Comparison of ENCODE assay signal across 8 mouse cellular contexts in genomic region chr16:32200256-32201003, GRCm38 (mm10). TPM values are rescaled to one million over a fixed set of nuclear protein-coding genes. Genes with fewer than 3 reads are reported as not detected.
DNase-seq lines count a peak whose midpoint lies in the region; ATAC-seq and TF ChIP-seq lines count a peak whose summit lies in the region.

No protein-coding gene starts in this region.

- H3K4me1 ChIP-seq in liver, adult 2 months (ENCODE audit: control insufficient read depth, insufficient read depth, low read length): no peaks in the 10 kb centered on the region
- H3K4me1 ChIP-seq in erythroblast, embryonic 14.5 days (ENCODE audit: control insufficient read depth): peaks cover 6% of the 10 kb centered on the region
- 0 out of 2 replicates have a peak, but pooled peaks cover 5% of the 10 kb centered on the region for H3K4me1 ChIP-seq in hindbrain, embryonic 15.5 days (replicated peaks)
- no peaks in the 10 kb centered on the region for H3K4me1 ChIP-seq in liver, embryonic 13.5 days (replicated peaks)

- peak overlapping the region; percentile 47 for H3K4me2 ChIP-seq in hindbrain, embryonic 15.5 days
- H3K4me2 ChIP-seq in liver, embryonic 13.5 days: peak overlapping the region; percentile 34

- H3K79me2 ChIP-seq in liver, adult 2 months (ENCODE audit: control insufficient read depth, insufficient read depth, low read length): no peaks in the 10 kb centered on the region

- no peak for TF ChIP-seq POLR2A in liver, adult 2 months (IDR thresholded peaks at IDR 0.05; ENCODE audit: extremely low read depth, insufficient read depth, low read length)

- peak overlapping the region; percentile 92 for H3K27ac ChIP-seq in liver, adult 2 months (replicated peaks; ENCODE audit: insufficient read depth, low read depth, low read length)
- peak overlapping the region; percentile 70 for H3K27ac ChIP-seq in hindbrain, embryonic 15.5 days (replicated peaks)
- H3K27ac ChIP-seq in liver, embryonic 13.5 days: peak overlapping the region; percentile 55

- peak overlapping the region; percentile 51 for H3K9ac ChIP-seq in liver, adult 2 months (ENCODE audit: low read depth, low read length)
- 0 out of 2 replicates have a peak overlapping the region, but pooled peaks have one; percentile 16 for H3K9ac ChIP-seq in hindbrain, embryonic 15.5 days
- H3K9ac ChIP-seq in liver, embryonic 13.5 days: peak overlapping the region; percentile 56

- WGBS in liver, adult 2 months: 70% methylated on average over 21 of the region's 21 CpGs
- WGBS in hindbrain, embryonic 15.5 days: 50% methylated on average over 21 of the region's 21 CpGs
- WGBS in liver, embryonic 13.5 days (ENCODE audit: insufficient replicate concordance): 69% methylated on average over 21 of the region's 21 CpGs

- H3K27me3 ChIP-seq in liver, adult 2 months (ENCODE audit: control insufficient read depth, insufficient read depth, low read length): no peaks in the 10 kb centered on the region
- H3K27me3 ChIP-seq in erythroblast, embryonic 14.5 days (ENCODE audit: control insufficient read depth): no peaks in the 10 kb centered on the region; the same call in none of the 2 replicates
- no peaks in the 10 kb centered on the region for H3K27me3 ChIP-seq in hindbrain, embryonic 15.5 days
- H3K27me3 ChIP-seq in liver, embryonic 13.5 days: no peaks in the 10 kb centered on the region

- ATAC-seq in hindbrain, embryonic 15.5 days (ENCODE audit: low FRiP score, low read depth): 0 out of 2 replicates have a peak, but pooled peaks have one; percentile 42
- no peak for ATAC-seq in liver, embryonic 13.5 days (ENCODE audit: low read depth)

- no peak for TF ChIP-seq CTCF in liver, adult 2 months (IDR thresholded peaks at IDR 0.05; ENCODE audit: low read depth, low read length)

- no peaks in the 10 kb centered on the region for H3K36me3 ChIP-seq in liver, adult 2 months (ENCODE audit: control insufficient read depth, insufficient read depth, low read length)
- H3K36me3 ChIP-seq in erythroblast, embryonic 14.5 days (ENCODE audit: control insufficient read depth): no peaks in the 10 kb centered on the region
- no peaks in the 10 kb centered on the region for H3K36me3 ChIP-seq in hindbrain, embryonic 15.5 days
- no peaks in the 10 kb centered on the region for H3K36me3 ChIP-seq in liver, embryonic 13.5 days

- peak overlapping the region; percentile 60 for H3K4me3 ChIP-seq in liver, adult 2 months (ENCODE audit: insufficient read depth, low read depth, low read length)
- peak overlapping the region; percentile 47 for H3K4me3 ChIP-seq in erythroblast, embryonic 14.5 days (replicated peaks)
- H3K4me3 ChIP-seq in hindbrain, embryonic 15.5 days: peak overlapping the region; percentile 20
- H3K4me3 ChIP-seq in liver, embryonic 13.5 days (replicated peaks): peak overlapping the region; percentile 44

- H3K9me3 ChIP-seq in erythroblast, embryonic 14.5 days (ENCODE audit: control insufficient read depth, low read length): no peaks in the 10 kb centered on the region
- no peaks in the 10 kb centered on the region for H3K9me3 ChIP-seq in hindbrain, embryonic 15.5 days
- no peaks in the 10 kb centered on the region for H3K9me3 ChIP-seq in liver, embryonic 13.5 days (replicated peaks)

- no peak for DNase-seq in liver, adult 2 months (ENCODE audit: extremely low read depth, low read depth, low spot score)
- no peak for DNase-seq in liver
- no peak for DNase-seq in liver, embryonic 13.5 days
- peak; percentile 30 for DNase-seq in neural tube, embryonic 10.5 days (ENCODE audit: extremely low spot score, low spot score)
- no peak for DNase-seq in layer of hippocampus, adult 18-20 months (ENCODE audit: low spot score in 2 of 2)
- no peak for DNase-seq in left cerebral cortex, adult 8-10 months (ENCODE audit: low spot score in 2 of 2)

RNA-seq across cellular contexts. Expression of gene Bex6, which starts 20.8 kb away (rescaled TPM):
- not detected in 2 replicates for total RNA-seq in liver, adult 2 months (2014; rRNA removed)
- not detected in 2 replicates for polyA plus RNA-seq in liver, adult 2 months (2012; rRNA removed)
- not detected in 2 replicates for polyA plus RNA-seq in erythroblast, embryonic 14.5 days (2012)
- not detected in 2 replicates for polyA plus RNA-seq in hindbrain, embryonic 15.5 days (2015; fragmentation: Nextera tagmentation; extraction: Ambion mirVana)
- 1.3 and 1.5 TPM in 2 replicates for polyA plus RNA-seq in liver, embryonic 13.5 days (2015; fragmentation: Nextera tagmentation; extraction: Ambion mirVana)
- not detected for total RNA-seq in layer of hippocampus, adult 18-20 months (2021)
- total RNA-seq in left cerebral cortex, adult 8-10 months (2022): not detected

RNA-seq across cellular contexts. Expression of gene Nrros, which starts 35.0 kb away (rescaled TPM):
- total RNA-seq in liver, adult 2 months (2014; rRNA removed): 4.1 and 5.3 TPM in 2 replicates
- polyA plus RNA-seq in liver, adult 2 months (2012; rRNA removed): 3.1 and 5.9 TPM in 2 replicates
- 0.17 and 0.60 TPM in 2 replicates for polyA plus RNA-seq in erythroblast, embryonic 14.5 days (2012)
- 8.0 and 8.4 TPM in 2 replicates for polyA plus RNA-seq in hindbrain, embryonic 15.5 days (2015; fragmentation: Nextera tagmentation; extraction: Ambion mirVana)
- 22.6 and 23.9 TPM in 2 replicates for polyA plus RNA-seq in liver, embryonic 13.5 days (2015; fragmentation: Nextera tagmentation; extraction: Ambion mirVana)
- 10 to 100 TPM; 10.1 to 12.4 TPM for total RNA-seq in layer of hippocampus, adult 18-20 months (2021)
- 1 to 10 TPM; 6.4 to 8.9 (median 8.6) TPM for total RNA-seq in left cerebral cortex, adult 8-10 months (2022)

RNA-seq across cellular contexts. Expression of gene Fbxo45, which starts 46.5 kb away (rescaled TPM):
- 4.4 and 4.5 TPM in 2 replicates for total RNA-seq in liver, adult 2 months (2014; rRNA removed)
- 1.8 and 2.1 TPM in 2 replicates for polyA plus RNA-seq in liver, adult 2 months (2012; rRNA removed)
- 0.35 and 0.37 TPM in 2 replicates for polyA plus RNA-seq in erythroblast, embryonic 14.5 days (2012)
- 20.5 and 21.8 TPM in 2 replicates for polyA plus RNA-seq in hindbrain, embryonic 15.5 days (2015; fragmentation: Nextera tagmentation; extraction: Ambion mirVana)
- 5.5 and 5.6 TPM in 2 replicates for polyA plus RNA-seq in liver, embryonic 13.5 days (2015; fragmentation: Nextera tagmentation; extraction: Ambion mirVana)
- 10 to 100 TPM; 46.3 to 47.5 TPM for total RNA-seq in layer of hippocampus, adult 18-20 months (2021)
- total RNA-seq in left cerebral cortex, adult 8-10 months (2022): 10 to 100 TPM; 42.5 to 44.2 (median 43.9) TPM

RNA-seq across cellular contexts. Expression of gene Wdr53, which starts 46.6 kb away (rescaled TPM):
- total RNA-seq in liver, adult 2 months (2014; rRNA removed): 11.3 and 14.6 TPM in 2 replicates
- polyA plus RNA-seq in liver, adult 2 months (2012; rRNA removed): 3.7 and 4.1 TPM in 2 replicates
- polyA plus RNA-seq in erythroblast, embryonic 14.5 days (2012): 1.6 and 2.4 TPM in 2 replicates
- polyA plus RNA-seq in hindbrain, embryonic 15.5 days (2015; fragmentation: Nextera tagmentation; extraction: Ambion mirVana): 13.9 and 15.1 TPM in 2 replicates
- polyA plus RNA-seq in liver, embryonic 13.5 days (2015; fragmentation: Nextera tagmentation; extraction: Ambion mirVana): 13.0 and 14.3 TPM in 2 replicates
- total RNA-seq in layer of hippocampus, adult 18-20 months (2021): 10 to 100 TPM; 13.2 to 14.0 TPM
- 10 to 100 TPM in 3 of 4 experiments, 1 to 10 TPM in 1; 9.8 to 14.5 (median 12.9) TPM for total RNA-seq in left cerebral cortex, adult 8-10 months (2022)
